ENCODE assay signal across 9 mouse cellular contexts in the genomic region with DNA sequence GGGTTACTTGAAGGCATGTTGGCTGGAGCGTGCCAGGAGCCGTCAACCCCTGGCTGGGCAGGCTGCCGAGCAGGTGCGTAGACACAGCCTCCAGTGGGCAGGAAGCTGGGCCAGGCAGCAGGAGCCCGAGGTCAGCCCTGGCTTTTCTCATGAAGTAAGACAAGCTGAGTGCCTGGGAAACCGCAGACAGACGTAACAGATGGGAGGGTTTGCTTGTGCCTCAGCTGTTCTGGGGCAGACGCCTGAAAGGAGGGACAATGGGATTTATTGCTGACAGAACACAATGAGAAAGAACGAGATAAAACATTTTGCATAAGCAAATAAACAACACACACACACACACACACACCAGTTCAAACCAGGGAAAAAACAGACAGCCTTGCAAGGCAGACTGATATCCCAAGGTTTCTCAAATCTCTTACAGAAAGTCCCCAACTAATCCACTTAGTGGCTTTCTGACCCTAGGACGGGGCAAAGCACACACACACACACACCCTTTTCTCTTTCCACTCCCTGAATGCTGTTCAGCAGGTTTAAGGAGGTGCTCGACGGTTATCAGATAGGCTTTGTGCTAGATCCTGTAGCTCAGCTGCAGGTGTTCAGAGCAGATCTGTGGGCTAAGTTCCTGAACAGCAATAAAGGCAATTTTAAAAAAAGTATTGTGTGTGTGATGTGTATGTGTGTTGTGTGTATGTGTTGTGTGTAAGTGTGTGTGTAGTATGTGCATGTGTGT. TPM values are rescaled to one million over a fixed set of nuclear protein-coding genes. Genes with fewer than 3 reads are reported as not detected.
DNase-seq lines count a peak whose midpoint lies in the region; ATAC-seq and TF ChIP-seq lines count a peak whose summit lies in the region.
"Had no signal": no experiment of that assay in that cellular context is flagged by ENCODE, and none has a peak within 500 bp of the region (broad histone marks: within the 10 kb centered on the region; RNA-seq: fewer than 3 reads in every experiment).

No protein-coding gene starts in this region.

- 20% methylated on average over 12 of the region's 12 CpGs for WGBS in forebrain, embryonic 15.5 days
- 8% methylated on average over 12 of the region's 12 CpGs for WGBS in liver, embryonic 15.5 days (ENCODE audit: insufficient replicate concordance)
- 12% methylated on average over 12 of the region's 12 CpGs for WGBS in neural tube, embryonic 14.5 days

- no peak overlapping the region for H3K4me2 ChIP-seq in forebrain, embryonic 15.5 days (replicated peaks)
- peak overlapping the region; percentile 21; the same call in 1 of the 2 replicates for H3K4me2 ChIP-seq in liver, embryonic 15.5 days
- no peak overlapping the region for H3K4me2 ChIP-seq in neural tube, embryonic 14.5 days (ENCODE audit: low read depth, low read length)

- no peak overlapping the region for H3K9ac ChIP-seq in forebrain, embryonic 15.5 days (replicated peaks)
- 0 out of 2 replicates have a peak overlapping the region, but pooled peaks have one; percentile 6 for H3K9ac ChIP-seq in liver, embryonic 15.5 days
- no peak overlapping the region for H3K9ac ChIP-seq in neural tube, embryonic 14.5 days (replicated peaks; ENCODE audit: low read depth, low read length)

- peak; percentile 63 for DNase-seq in kidney, postnatal 10 days
- DNase-seq in kidney, adult 18-20 months, result no peak
- DNase-seq in cerebellum, postnatal 25 days, result no peak
- no peak for DNase-seq in left cerebral cortex, postnatal 25 days (ENCODE audit: low spot score in 2 of 2)
- DNase-seq in layer of hippocampus, adult 2 months (ENCODE audit: low spot score in 2 of 2), result no peak

- H3K27ac ChIP-seq in forebrain, embryonic 15.5 days (replicated peaks), result no peak overlapping the region
- H3K27ac ChIP-seq in liver, embryonic 15.5 days (replicated peaks), result peak overlapping the region; percentile 53
- H3K27ac ChIP-seq in neural tube, embryonic 14.5 days (ENCODE audit: low read depth, low read length), result 0 out of 2 replicates have a peak overlapping the region, but pooled peaks have one; percentile 10
- H3K27ac ChIP-seq in layer of hippocampus, adult 2 months, result no peak overlapping the region

- H3K36me3 ChIP-seq in forebrain, embryonic 15.5 days, result no peaks in the 10 kb centered on the region
- no peaks in the 10 kb centered on the region for H3K36me3 ChIP-seq in liver, embryonic 15.5 days (replicated peaks)
- no peaks in the 10 kb centered on the region for H3K36me3 ChIP-seq in neural tube, embryonic 14.5 days (ENCODE audit: control insufficient read depth, insufficient read depth, low read length)

- intact Hi-C loops in left cerebral cortex, postnatal 25 days (cut with DNase I), result no loop called here

- H3K4me3 ChIP-seq in forebrain, embryonic 15.5 days, result no peak overlapping the region
- H3K4me3 ChIP-seq in liver, embryonic 15.5 days (replicated peaks), result no peak overlapping the region
- H3K4me3 ChIP-seq in neural tube, embryonic 14.5 days (ENCODE audit: low read depth, low read length), result no peak overlapping the region
- no peak overlapping the region for H3K4me3 ChIP-seq in layer of hippocampus, adult 2 months

- 0 out of 2 replicates have a peak, but pooled peaks have one; percentile 19 for ATAC-seq in forebrain, embryonic 15.5 days (replicated peaks)
- peak; percentile 65 for ATAC-seq in liver, embryonic 15.5 days (ENCODE audit: insufficient read depth)
- ATAC-seq in neural tube, embryonic 14.5 days (ENCODE audit: low read depth), result no peak
- ATAC-seq: Patski had no signal

- H3K9me3 ChIP-seq in forebrain, embryonic 15.5 days, result no peaks in the 10 kb centered on the region
- H3K9me3 ChIP-seq in liver, embryonic 15.5 days (replicated peaks), result no peaks in the 10 kb centered on the region
- no peaks in the 10 kb centered on the region for H3K9me3 ChIP-seq in neural tube, embryonic 14.5 days (ENCODE audit: control insufficient read depth, low read length)

- H3K27me3 ChIP-seq in forebrain, embryonic 15.5 days, result no peaks in the 10 kb centered on the region
- H3K27me3 ChIP-seq in liver, embryonic 15.5 days, result no peaks in the 10 kb centered on the region
- no peaks in the 10 kb centered on the region for H3K27me3 ChIP-seq in neural tube, embryonic 14.5 days (ENCODE audit: control insufficient read depth, insufficient read depth, low read length)

- H3K4me1 ChIP-seq in forebrain, embryonic 15.5 days, result peaks cover 7% of the 10 kb centered on the region
- peaks cover 59% of the 10 kb centered on the region for H3K4me1 ChIP-seq in liver, embryonic 15.5 days (replicated peaks)
- 0 out of 2 replicates have a peak, but pooled peaks cover 7% of the 10 kb centered on the region for H3K4me1 ChIP-seq in neural tube, embryonic 14.5 days (ENCODE audit: control insufficient read depth, insufficient read depth, low read length)

- TF ChIP-seq CTCF in layer of hippocampus, adult 2 months (conservative IDR thresholded peaks at IDR 0.05), result no peak

RNA-seq across cellular contexts. Expression of gene Engase, which starts 6.2 kb away (rescaled TPM):
- polyA plus RNA-seq in forebrain, embryonic 15.5 days (2015; fragmentation: Nextera tagmentation; extraction: Ambion mirVana), result 5.3 and 6.8 TPM in 2 replicates
- 6.0 and 7.8 TPM in 2 replicates for polyA plus RNA-seq in liver, embryonic 15.5 days (2015; fragmentation: Nextera tagmentation; extraction: Ambion mirVana)
- 5.9 and 6.0 TPM in 2 replicates for polyA plus RNA-seq in neural tube, embryonic 14.5 days (2014; fragmentation: Nextera tagmentation; extraction: Ambion mirVana)
- 10 to 100 TPM; 10.3 to 10.6 TPM for total RNA-seq in left cerebral cortex, postnatal 25 days (2021)
- total RNA-seq in layer of hippocampus, adult 2 months (2021), result 10 to 100 TPM; 14.8 TPM

RNA-seq across cellular contexts. Expression of gene C1qtnf1, which starts 42.4 kb away (rescaled TPM):
- 3.2 and 3.4 TPM in 2 replicates for polyA plus RNA-seq in forebrain, embryonic 15.5 days (2015; fragmentation: Nextera tagmentation; extraction: Ambion mirVana)
- polyA plus RNA-seq in liver, embryonic 15.5 days (2015; fragmentation: Nextera tagmentation; extraction: Ambion mirVana), result 1.9 and 2.0 TPM in 2 replicates
- polyA plus RNA-seq in neural tube, embryonic 14.5 days (2014; fragmentation: Nextera tagmentation; extraction: Ambion mirVana), result 3.3 and 6.2 TPM in 2 replicates
- 1 to 10 TPM; 3.6 to 4.2 TPM for total RNA-seq in left cerebral cortex, postnatal 25 days (2021)
- total RNA-seq in layer of hippocampus, adult 2 months (2021), result 1 to 10 TPM; 3.0 to 3.9 TPM

RNA-seq across cellular contexts. Expression of gene Cant1, which starts 51.5 kb away (rescaled TPM):
- 28.9 and 31.6 TPM in 2 replicates for polyA plus RNA-seq in forebrain, embryonic 15.5 days (2015; fragmentation: Nextera tagmentation; extraction: Ambion mirVana)
- 9.9 and 10.8 TPM in 2 replicates for polyA plus RNA-seq in liver, embryonic 15.5 days (2015; fragmentation: Nextera tagmentation; extraction: Ambion mirVana)
- polyA plus RNA-seq in neural tube, embryonic 14.5 days (2014; fragmentation: Nextera tagmentation; extraction: Ambion mirVana), result 21.2 and 27.0 TPM in 2 replicates
- 10 to 100 TPM; 37.4 to 40.7 TPM for total RNA-seq in left cerebral cortex, postnatal 25 days (2021)
- total RNA-seq in layer of hippocampus, adult 2 months (2021), result 10 to 100 TPM; 38.0 to 40.5 TPM

Comparison
In these comparisons a context has a peak if more than half of its experiments do, and no peak if none do; other contexts are left out.
1. H3K27ac ChIP-seq: peak in liver, embryonic 15.5 days (single experiment) and neural tube, embryonic 14.5 days (single experiment); none in forebrain, embryonic 15.5 days (single experiment) and layer of hippocampus, adult 2 months (single experiment).